Mouse (Mus musculus) heart, adult 2 months (tissue): ENCODE measurements at regions not wholly inside any gene's neighbourhood (a gene's known extent, or its start where the extent isn't known, plus 50 kb on each side); places are given as distances from the start of the nearest gene placed in this dataset.

Source experiments
- DNase-seq, 2 experiments: peaks; one replicate each; pipeline ENCODE4 v3.0.0; 2021
- H3K27ac ChIP-seq: fragments of 200-600 bp; 2 replicates; pipeline ENCODE4 v1.8.1; 2022
- H3K27me3 ChIP-seq: fragments of 200-500 bp; 2 replicates; pipeline ENCODE4 v1.6.1; 2012; ENCODE audit warnings: mild to moderate bottlenecking, low read length, inconsistent platforms, mixed read lengths; ENCODE audit not compliant: control insufficient read depth, insufficient read depth
- H3K36me3 ChIP-seq: fragments of 200-500 bp; 2 replicates; pipeline ENCODE4 v1.6.1; 2012; ENCODE audit warnings: low read length, inconsistent platforms; ENCODE audit not compliant: control insufficient read depth, insufficient read depth
- H3K4me1 ChIP-seq: fragments of 200-500 bp; 2 replicates; pipeline ENCODE4 v1.6.1; 2011; ENCODE audit warnings: low read length; ENCODE audit not compliant: control insufficient read depth, insufficient read depth
- H3K4me3 ChIP-seq: fragments of 200-600 bp; 2 replicates; pipeline ENCODE4 v1.8.1; 2022
- H3K79me2 ChIP-seq: fragments of 200-500 bp; replicated peaks from 2 replicates; pipeline ENCODE4 v1.6.1; 2012; ENCODE audit warnings: mild to moderate bottlenecking, inconsistent platforms, low read length, moderate library complexity, mixed read lengths; ENCODE audit not compliant: control insufficient read depth, insufficient read depth
- H3K9ac ChIP-seq: fragments of 200-500 bp; 2 replicates; pipeline ENCODE4 v1.6.1; 2012; ENCODE audit warnings: low read depth, mild to moderate bottlenecking, control low read depth, inconsistent platforms, low read length, mixed read lengths
- CTCF ChIP-seq: fragments of 200-600 bp; IDR thresholded peaks from 2 replicates; pipeline ENCODE4 v1.8.1; 2022; ENCODE audit warnings: antibody characterized with exemption, mild to moderate bottlenecking, moderate library complexity
- EP300 ChIP-seq: fragments of 200-500 bp; IDR thresholded peaks from 2 replicates; pipeline ENCODE4 v1.6.1; 2011; ENCODE audit warnings: low read depth, low read length, control low read depth; ENCODE audit not compliant: insufficient read depth
- POLR2A ChIP-seq: fragments of 200-500 bp; IDR thresholded peaks from 2 replicates; pipeline ENCODE4 v1.6.1; 2011; ENCODE audit warnings: mild to moderate bottlenecking, low read depth, low read length, control low read depth; ENCODE audit not compliant: insufficient read depth
- WGBS: fragments of 180-500 bp; shearing (Covaris S2); methylation state at CpG from one replicate; pipeline ENCODE4 v1.1.7; 2018; 5-methylcytosine and 5-hydroxymethylcytosine counted together
- intact Hi-C: fragments of 180-260 bp; cut with DNase I; formaldehyde crosslinking; loops from one replicate; pipeline ENCODE4 v1.15.1; 2025

DNA sequence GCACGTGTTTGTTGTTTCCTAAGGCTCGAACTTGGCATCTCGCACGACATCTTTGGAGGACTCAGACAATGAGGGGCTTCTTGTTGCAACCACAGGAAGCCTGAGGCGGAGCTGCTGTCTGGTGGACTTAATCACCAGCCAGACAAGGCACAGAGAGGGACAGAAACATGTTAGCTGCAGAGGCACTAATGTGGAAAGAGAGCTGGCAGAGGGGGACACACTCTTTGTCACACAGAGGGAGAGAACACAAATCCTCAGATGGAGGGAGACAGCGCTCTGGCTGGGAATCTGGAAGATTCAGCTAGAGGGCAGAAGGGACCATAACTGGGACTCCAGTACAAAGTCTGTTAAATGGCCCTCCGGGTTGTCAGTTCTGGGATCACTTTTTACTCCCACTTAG is 114.9 kb downstream of the Ppp4r2 start:
- Histone ChIP-seq H3K4me1 (no peaks in the 10 kb centered on the region), H3K27ac (no peak overlapping the region), H3K9ac (no peak overlapping the region), H3K27me3 (no peaks in the 10 kb centered on the region), H3K4me3 (no peak overlapping the region), H3K79me2 (no peaks in the 10 kb centered on the region), H3K36me3 (no peaks in the 10 kb centered on the region)
- WGBS: 64% methylated on average over 7 of the region's 7 CpGs
- intact Hi-C loops: no loop called here
- no peak for DNase-seq
- TF ChIP-seq EP300: no peak
- TF ChIP-seq POLR2A: no peak
- TF ChIP-seq CTCF: no peak

DNA sequence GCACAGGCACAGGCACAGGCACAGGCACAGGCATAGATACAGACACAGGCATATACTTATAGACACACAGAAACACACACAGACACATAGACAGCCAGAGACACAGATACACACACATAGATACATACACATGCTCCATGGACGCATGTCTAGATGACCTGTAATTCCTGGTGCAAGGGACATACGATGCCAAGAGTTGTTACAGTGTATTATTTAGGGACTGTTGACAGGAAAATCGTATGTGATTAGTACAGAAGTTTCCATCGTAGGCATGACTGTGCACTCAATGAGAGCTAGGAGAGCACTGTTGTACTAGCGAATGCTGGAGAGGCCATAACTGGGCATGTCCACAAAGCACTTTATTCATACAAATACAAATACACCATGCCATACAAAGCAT is 118.2 kb downstream of the Ppp4r2 start:
- no peak overlapping the region for H3K9ac ChIP-seq
- H3K27me3 ChIP-seq: no peaks in the 10 kb centered on the region
- no peaks in the 10 kb centered on the region for H3K36me3 ChIP-seq
- no peak overlapping the region for H3K27ac ChIP-seq
- H3K79me2 ChIP-seq: no peaks in the 10 kb centered on the region
- no peak for DNase-seq
- WGBS: 75% methylated on average over 5 of the region's 5 CpGs
- H3K4me3 ChIP-seq: no peak overlapping the region
- no peaks in the 10 kb centered on the region for H3K4me1 ChIP-seq
- TF ChIP-seq CTCF (no peak), POLR2A (no peak), EP300 (no peak)
- intact Hi-C loops: no loop called here

DNA sequence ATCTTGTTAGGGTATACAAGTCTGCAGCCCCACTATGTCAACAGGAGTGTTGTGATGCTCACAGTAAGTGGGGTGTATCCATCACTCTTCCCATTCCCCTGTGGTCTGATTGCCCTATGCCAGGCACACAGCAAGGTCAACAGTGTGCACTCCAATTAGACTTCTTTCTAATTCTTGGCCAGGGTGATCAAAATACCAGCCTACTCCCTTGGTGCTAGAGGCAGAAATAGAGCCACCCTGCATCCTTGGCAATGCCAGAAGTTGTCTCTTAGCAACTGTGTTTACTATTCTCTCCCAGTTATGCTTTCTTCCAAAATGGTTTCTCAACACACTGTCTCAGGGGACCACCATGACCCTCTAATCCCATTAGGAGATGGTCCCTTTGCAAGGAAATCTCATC is 119.0 kb downstream of the Ppp4r2 start:
- Histone ChIP-seq H3K4me1 (no peaks in the 10 kb centered on the region), H3K9ac (no peak overlapping the region), H3K27me3 (no peaks in the 10 kb centered on the region), H3K27ac (no peak overlapping the region), H3K4me3 (no peak overlapping the region), H3K36me3 (no peaks in the 10 kb centered on the region), H3K79me2 (no peaks in the 10 kb centered on the region)
- TF ChIP-seq EP300 (no peak), POLR2A (no peak), CTCF (no peak)
- DNase-seq: no peak
- intact Hi-C loops: no loop called here

DNA sequence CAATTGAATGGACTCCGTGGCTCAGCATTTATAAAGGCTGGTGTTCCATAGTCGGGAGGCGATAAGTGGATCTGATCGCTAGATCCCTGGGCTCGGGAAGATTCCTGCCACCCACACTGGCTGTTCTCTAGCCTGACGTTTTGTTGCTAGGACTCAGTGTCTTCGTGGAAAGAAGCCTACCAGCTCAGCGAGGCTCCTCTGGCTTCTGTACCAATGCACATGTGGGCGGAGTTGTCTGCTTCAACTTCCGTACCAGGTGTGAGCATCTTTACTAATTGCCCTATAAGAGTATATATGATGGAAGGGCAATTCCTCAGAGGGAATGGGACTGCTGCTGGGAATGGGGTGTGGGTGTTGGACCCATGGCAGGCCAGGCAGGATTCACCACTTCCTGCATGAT is 121.1 kb downstream of the Ppp4r2 start:
- Histone ChIP-seq H3K27me3 (no peaks in the 10 kb centered on the region), H3K79me2 (no peaks in the 10 kb centered on the region), H3K4me1 (no peaks in the 10 kb centered on the region), H3K4me3 (no peak overlapping the region), H3K9ac (no peak overlapping the region), H3K27ac (no peak overlapping the region), H3K36me3 (no peaks in the 10 kb centered on the region)
- intact Hi-C loops: no loop called here
- 91% methylated on average over 10 of the region's 10 CpGs for WGBS
- no peak for DNase-seq
- TF ChIP-seq EP300 (no peak), CTCF (no peak), POLR2A (no peak)

DNA sequence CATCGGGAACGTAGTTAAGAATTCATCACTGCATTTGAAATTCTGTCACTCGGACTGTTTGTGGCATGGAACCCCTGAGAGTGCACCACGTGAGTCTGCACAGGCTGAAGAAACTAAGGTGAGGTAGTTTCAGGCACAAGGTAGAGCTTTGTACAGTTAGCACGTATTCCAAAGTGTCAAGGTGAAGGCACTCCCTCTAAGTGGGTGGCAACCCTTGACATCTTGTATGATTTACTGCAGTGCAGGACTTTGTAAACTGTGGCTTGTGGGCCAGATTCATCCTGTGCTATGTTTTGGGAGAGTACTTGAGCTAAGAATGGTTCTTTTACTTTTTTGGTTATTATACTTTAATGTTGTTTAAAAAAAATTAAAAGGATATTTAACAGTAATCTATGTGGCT is 133.1 kb downstream of the Ppp4r2 start:
- intact Hi-C loops: no loop called here
- DNase-seq: no peak
- no peaks in the 10 kb centered on the region for H3K79me2 ChIP-seq
- H3K9ac ChIP-seq: no peak overlapping the region
- TF ChIP-seq CTCF (no peak), POLR2A (no peak), EP300 (no peak)
- WGBS: 91% methylated on average over 5 of the region's 5 CpGs
- H3K27ac ChIP-seq: no peak overlapping the region
- H3K36me3 ChIP-seq: no peaks in the 10 kb centered on the region
- H3K27me3 ChIP-seq: no peaks in the 10 kb centered on the region
- H3K4me3 ChIP-seq: no peak overlapping the region
- peaks cover 1% of the 10 kb centered on the region; the same call in 1 of the 2 replicates for H3K4me1 ChIP-seq

DNA sequence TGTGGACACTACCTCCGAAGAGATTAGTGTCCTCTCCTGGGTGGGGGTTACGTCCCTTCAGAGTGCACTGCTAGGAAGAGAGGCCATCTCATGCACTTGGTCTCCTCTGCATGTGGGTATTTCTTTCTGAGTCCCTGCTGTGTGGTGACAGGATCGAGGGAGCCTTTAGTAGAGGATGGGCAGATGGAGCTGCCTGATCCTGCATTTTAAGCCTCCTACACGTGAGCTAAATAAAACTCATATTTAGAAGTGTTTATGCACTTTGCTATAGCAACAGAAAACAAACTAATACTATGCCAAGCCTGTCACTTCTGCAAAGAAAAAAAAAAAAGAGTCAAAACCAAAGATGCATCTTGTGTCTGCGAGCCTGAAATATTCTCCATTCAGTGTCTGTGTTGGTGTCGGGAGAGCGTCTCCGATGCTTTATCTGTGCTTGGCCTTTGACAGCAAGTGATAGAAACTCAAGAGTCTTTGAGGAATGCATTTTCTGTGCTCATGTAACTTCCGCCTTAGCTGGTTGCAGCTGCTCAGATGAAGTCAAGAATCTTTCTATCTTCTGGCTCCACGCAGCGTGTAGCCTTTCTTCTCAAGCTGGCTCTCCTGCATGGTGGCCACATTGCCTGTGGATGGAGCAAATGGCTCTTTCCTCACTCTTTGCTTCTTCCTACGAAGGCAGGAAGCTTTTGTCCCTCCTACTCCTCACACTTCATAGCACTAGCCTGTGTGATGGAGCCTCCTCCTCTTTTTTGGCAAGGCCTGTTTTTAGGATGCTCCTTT is 134.8 kb downstream of the Ppp4r2 start:
- Histone ChIP-seq H3K36me3 (no peaks in the 10 kb centered on the region), H3K27ac (no peak overlapping the region), H3K4me3 (no peak overlapping the region), H3K9ac (no peak overlapping the region), H3K27me3 (no peaks in the 10 kb centered on the region), H3K79me2 (no peaks in the 10 kb centered on the region), H3K4me1 (peaks cover 1% of the 10 kb centered on the region; the same call in 1 of the 2 replicates)
- no peak for DNase-seq
- intact Hi-C loops: no loop called here
- WGBS: 52% methylated on average over 12 of the region's 12 CpGs
- TF ChIP-seq POLR2A (no peak), EP300 (no peak), CTCF (no peak)
